Mouse (Mus musculus): ENCODE data around the gene Zfp786. TPM values are rescaled to one million over a fixed set of nuclear protein-coding genes. Genes with fewer than 3 reads are reported as not detected.
A peak's percentile ranks its signal among the peaks of the same experiment; 100 is the strongest.

The Zfp786 gene
- 7.0 and 8.1 TPM in 2 replicates for polyA plus RNA-seq (2014; fragmentation: Nextera tagmentation; extraction: Ambion mirVana)

DNA sequence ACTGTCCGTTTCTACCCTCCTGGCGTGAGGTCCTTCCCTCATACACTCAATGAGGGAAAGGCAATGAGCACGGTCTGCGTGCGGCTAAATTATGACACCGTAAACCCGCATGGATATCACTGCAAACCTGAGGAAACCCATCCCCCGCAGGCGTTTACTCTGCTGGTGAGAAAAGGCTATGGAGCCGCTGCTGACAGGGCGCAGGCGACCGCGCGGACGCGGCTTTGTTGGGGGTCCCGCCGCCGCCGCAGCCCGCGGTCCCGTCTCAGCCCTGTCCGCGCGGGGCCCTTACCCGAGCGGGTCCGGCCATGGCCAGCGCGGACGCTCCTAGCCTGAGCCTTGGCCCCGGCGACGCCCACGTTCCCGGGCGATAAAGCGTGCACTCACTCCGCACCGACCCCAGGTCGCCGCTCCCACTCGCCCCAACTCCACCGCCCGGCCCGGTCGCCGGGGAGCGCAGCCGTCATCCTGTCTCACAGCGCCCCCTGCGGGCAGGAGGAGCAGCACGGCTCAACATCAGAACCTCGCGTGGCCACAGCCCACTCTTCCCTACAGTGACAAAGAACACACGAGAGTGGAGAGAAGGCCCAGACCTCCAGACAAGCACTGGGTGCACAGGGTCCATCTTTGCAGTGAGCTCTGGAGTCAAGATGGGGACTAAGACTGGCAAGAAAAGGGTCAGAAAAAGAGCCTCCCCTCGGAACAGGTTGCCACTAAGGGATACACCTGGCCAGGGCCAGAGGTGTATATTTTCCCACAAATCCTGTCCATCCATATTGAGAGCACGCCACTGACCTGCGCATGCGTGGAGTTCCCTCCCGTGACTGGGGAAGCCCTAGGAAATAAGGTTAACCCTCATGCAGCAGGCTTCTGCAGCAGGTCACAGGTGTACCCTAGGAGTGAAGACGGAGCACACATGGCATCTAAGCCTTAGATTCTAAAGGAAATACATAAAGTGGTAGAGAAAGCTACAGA lies at the start of gene Zfp786:
Gene Zfp786, minus strand, starts transcription at position 764 of the 975 bp plus-strand sequence.
- DNase-seq (ENCODE audit: low spot score, missing footprints) (peak; percentile 98), ATAC-seq (ENCODE audit: low FRiP score) (peak; percentile 93)
- 1% methylated on average over 62 of the region's 64 CpGs for WGBS
- Histone ChIP-seq H3K4me1 (ENCODE audit: control insufficient read depth, insufficient read depth, low read length) (peaks cover 8% of the 10 kb centered on the region; the same call in 1 of the 2 replicates), H3K9ac (ENCODE audit: low read length) (peak within 1 kb of the TSS; percentile 95), H3K9me3 (ENCODE audit: control insufficient read depth, low read length) (no peaks in the 10 kb centered on the region), H3K4me2 (peak within 1 kb of the TSS; percentile 62), H3K27ac (ENCODE audit: low read depth, low read length) (peak within 1 kb of the TSS; percentile 88), H3K4me3 (ENCODE audit: low read depth, low read length) (peak within 1 kb of the TSS; percentile 86), H3K27me3 (ENCODE audit: control insufficient read depth, insufficient read depth, low read length) (no peaks in the 10 kb centered on the region), H3K36me3 (ENCODE audit: control insufficient read depth, insufficient read depth, low read length) (no peaks in the 10 kb centered on the region)

DNA sequence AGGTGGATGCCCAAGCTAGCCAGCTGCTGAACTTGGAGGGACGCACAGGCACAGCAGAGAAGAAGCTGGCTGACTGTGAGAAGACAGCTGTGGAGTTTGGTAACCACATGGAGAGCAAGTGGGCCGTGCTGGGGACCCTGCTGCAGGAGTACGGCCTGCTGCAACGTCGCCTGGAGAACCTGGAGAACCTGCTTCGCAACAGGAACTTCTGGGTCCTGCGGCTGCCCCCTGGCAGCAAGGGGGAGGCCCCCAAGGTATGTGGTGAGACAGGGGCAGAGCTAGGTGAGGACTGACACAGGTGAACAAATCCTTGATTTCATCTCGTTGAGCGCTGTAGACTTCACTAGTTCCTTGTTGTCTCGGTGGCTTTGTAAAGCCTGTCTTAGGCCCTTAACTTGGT lies 49.5 kb upstream of the Zfp786 start:
- H3K9ac ChIP-seq (ENCODE audit: low read length) = no peak overlapping the region
- peaks cover 8% of the 10 kb centered on the region for H3K4me1 ChIP-seq (ENCODE audit: control insufficient read depth, insufficient read depth, low read length)
- H3K36me3 ChIP-seq (ENCODE audit: control insufficient read depth, insufficient read depth, low read length) = peaks cover 11% of the 10 kb centered on the region; the same call in 1 of the 2 replicates
- H3K4me3 ChIP-seq (ENCODE audit: low read depth, low read length) = no peak overlapping the region
- DNase-seq (ENCODE audit: low spot score, missing footprints) (no peak), ATAC-seq (ENCODE audit: low FRiP score) (no peak)
- WGBS = 94% methylated on average over 10 of the region's 10 CpGs
- H3K9me3 ChIP-seq (ENCODE audit: control insufficient read depth, low read length) = no peaks in the 10 kb centered on the region
- no peaks in the 10 kb centered on the region for H3K27me3 ChIP-seq (ENCODE audit: control insufficient read depth, insufficient read depth, low read length)
- no peak overlapping the region for H3K27ac ChIP-seq (ENCODE audit: low read depth, low read length)
- no peak overlapping the region for H3K4me2 ChIP-seq

DNA sequence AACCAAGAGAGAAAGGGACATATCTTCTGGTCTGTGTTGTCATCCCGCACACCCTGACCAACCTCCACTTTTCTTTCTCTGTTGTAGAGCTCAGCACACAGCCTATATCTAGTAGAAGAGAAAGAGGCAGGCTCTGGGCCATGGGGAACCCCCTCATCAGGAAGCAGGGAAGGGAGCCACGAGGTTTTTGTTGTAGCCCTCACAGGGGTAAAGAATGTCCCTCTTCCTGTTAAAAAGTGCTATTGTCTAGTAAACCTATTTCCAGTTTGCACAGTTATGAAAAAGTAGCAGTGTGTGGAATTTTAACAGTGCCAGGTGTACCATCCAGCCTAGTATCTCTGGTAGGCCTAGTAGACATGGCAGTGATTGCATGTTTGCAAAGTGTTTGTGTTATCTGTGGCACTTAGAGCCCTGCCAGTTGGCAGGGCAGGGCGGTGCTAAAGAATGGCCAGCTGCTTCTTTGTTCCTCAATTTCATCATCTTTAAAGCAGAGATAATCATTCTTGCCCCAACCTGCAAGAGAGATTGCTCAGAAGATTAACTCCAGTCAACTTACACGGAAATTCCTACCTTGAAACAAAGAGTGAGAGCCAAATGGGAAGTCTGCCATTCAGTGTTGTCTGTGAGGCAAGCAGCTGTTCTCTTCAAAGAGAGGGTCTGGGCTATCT lies 48.5 kb upstream of the Zfp786 start:
- Histone ChIP-seq H3K36me3 (ENCODE audit: control insufficient read depth, insufficient read depth, low read length) (peaks cover 8% of the 10 kb centered on the region; the same call in 1 of the 2 replicates), H3K4me3 (ENCODE audit: low read depth, low read length) (peak overlapping the region; percentile 90), H3K4me1 (ENCODE audit: control insufficient read depth, insufficient read depth, low read length) (peaks cover 8% of the 10 kb centered on the region), H3K27me3 (ENCODE audit: control insufficient read depth, insufficient read depth, low read length) (no peaks in the 10 kb centered on the region), H3K4me2 (peak overlapping the region; percentile 72), H3K27ac (ENCODE audit: low read depth, low read length) (no peak overlapping the region), H3K9ac (ENCODE audit: low read length) (peak overlapping the region; percentile 97), H3K9me3 (ENCODE audit: control insufficient read depth, low read length) (no peaks in the 10 kb centered on the region)
- WGBS = 75% methylated on average over 4 of the region's 4 CpGs
- ATAC-seq (ENCODE audit: low FRiP score) (no peak), DNase-seq (ENCODE audit: low spot score, missing footprints) (no peak)

DNA sequence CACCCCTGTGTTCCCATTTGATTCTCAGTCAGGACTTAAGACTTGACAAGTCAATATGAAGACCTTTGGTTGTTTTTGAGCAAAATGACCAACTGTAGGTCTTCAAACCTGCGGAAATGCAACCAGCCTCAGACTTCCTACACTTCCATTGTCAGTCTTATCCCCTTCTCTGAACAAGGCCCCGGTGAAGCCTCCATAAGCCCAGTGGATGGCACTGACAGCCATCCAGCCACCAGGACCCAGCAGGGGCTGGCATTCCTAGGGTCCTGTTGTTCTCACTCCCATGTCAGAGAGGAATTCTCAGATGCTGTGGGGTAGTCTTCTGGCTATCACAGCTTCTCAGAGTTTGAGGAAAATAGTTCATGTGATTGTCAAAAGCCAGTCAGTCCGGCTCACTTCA lies 47.9 kb upstream of the Zfp786 start:
- 47% methylated on average over 3 of the region's 3 CpGs for WGBS

DNA sequence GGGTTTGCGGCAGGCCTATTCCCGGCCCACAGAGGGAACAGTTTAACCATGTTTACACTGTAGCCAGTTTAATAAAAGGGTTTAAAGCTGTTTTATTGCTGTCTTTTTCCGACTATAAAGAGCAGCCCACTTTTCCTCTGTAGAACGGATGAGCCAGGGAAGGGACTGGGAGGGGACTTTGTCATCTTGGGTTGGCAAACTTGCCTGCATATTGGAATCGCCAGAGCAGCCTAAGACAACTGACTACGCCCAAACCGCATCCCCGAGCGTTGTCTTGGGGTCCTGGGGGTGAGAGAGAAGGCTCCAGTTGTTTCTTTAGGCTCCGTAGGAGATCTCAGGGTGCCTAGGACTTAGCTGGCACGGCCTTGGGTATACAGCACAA lies 47.5 kb upstream of the Zfp786 start:
- DNase-seq (ENCODE audit: low spot score, missing footprints) = peak; percentile 94
- Histone ChIP-seq H3K4me1 (ENCODE audit: control insufficient read depth, insufficient read depth, low read length) (peaks cover 8% of the 10 kb centered on the region), H3K4me3 (ENCODE audit: low read depth, low read length) (peak overlapping the region; percentile 90), H3K9me3 (ENCODE audit: control insufficient read depth, low read length) (no peaks in the 10 kb centered on the region), H3K27me3 (ENCODE audit: control insufficient read depth, insufficient read depth, low read length) (no peaks in the 10 kb centered on the region), H3K36me3 (ENCODE audit: control insufficient read depth, insufficient read depth, low read length) (peaks cover 8% of the 10 kb centered on the region; the same call in 1 of the 2 replicates), H3K27ac (ENCODE audit: low read depth, low read length) (peak overlapping the region; percentile 95), H3K4me2 (peak overlapping the region; percentile 72), H3K9ac (ENCODE audit: low read length) (peak overlapping the region; percentile 97)
- no peak for ATAC-seq (ENCODE audit: low FRiP score)
- WGBS = 1% methylated on average over 11 of the region's 11 CpGs

More for the DNA sequence above, 47.9 kb upstream of the Zfp786 start:
- Histone ChIP-seq H3K27me3 (ENCODE audit: control insufficient read depth, insufficient read depth, low read length) (no peaks in the 10 kb centered on the region), H3K4me3 (ENCODE audit: low read depth, low read length) (peak overlapping the region; percentile 90), H3K4me2 (peak overlapping the region; percentile 72), H3K36me3 (ENCODE audit: control insufficient read depth, insufficient read depth, low read length) (peaks cover 8% of the 10 kb centered on the region; the same call in 1 of the 2 replicates), H3K9me3 (ENCODE audit: control insufficient read depth, low read length) (no peaks in the 10 kb centered on the region), H3K4me1 (ENCODE audit: control insufficient read depth, insufficient read depth, low read length) (peaks cover 8% of the 10 kb centered on the region), H3K27ac (ENCODE audit: low read depth, low read length) (no peak overlapping the region), H3K9ac (ENCODE audit: low read length) (peak overlapping the region; percentile 97)
- ATAC-seq (ENCODE audit: low FRiP score) = no peak
- peak; percentile 84 for DNase-seq (ENCODE audit: low spot score, missing footprints)

DNA sequence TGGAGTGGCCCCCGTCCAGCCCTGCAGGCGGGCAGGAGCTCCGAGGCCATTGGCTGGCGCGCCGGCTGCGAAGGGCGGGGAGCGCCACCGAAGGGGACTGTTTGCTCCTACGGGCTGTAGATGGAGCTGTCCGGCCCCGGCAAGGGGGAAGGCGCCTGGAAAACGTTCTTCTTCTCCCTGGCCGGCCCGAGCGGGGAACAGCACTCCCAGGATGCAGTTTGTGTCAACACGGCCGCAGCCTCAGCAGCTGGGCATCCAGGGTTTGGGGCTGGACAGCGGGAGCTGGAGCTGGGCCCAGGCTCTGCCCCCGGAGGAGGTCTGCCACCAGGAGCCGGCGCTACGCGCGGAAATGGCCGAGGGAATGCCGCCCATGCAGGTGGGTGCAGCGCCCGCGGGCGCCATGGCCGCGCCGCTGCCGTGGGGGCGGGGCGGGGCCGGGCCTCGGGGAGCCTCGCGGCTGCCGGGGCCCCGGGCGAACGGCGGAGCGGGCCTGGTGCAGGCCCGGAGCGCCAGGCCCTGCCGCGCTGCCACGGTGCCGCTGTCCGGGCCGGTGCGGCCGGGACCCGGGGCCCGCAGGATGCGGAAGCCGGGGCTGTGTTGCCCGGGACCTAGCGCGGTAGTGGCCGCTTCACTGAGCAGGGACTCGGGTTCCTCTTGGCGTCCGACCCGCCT lies 46.9 kb upstream of the Zfp786 start:
- peaks cover 8% of the 10 kb centered on the region for H3K4me1 ChIP-seq (ENCODE audit: control insufficient read depth, insufficient read depth, low read length)
- H3K4me3 ChIP-seq (ENCODE audit: low read depth, low read length) = peak overlapping the region; percentile 90
- H3K9ac ChIP-seq (ENCODE audit: low read length) = peak overlapping the region; percentile 97
- H3K36me3 ChIP-seq (ENCODE audit: control insufficient read depth, insufficient read depth, low read length) = peaks cover 8% of the 10 kb centered on the region; the same call in 1 of the 2 replicates
- under 1% methylated on average over 71 of the region's 71 CpGs for WGBS
- peak overlapping the region; percentile 72 for H3K4me2 ChIP-seq
- peak overlapping the region; percentile 95 for H3K27ac ChIP-seq (ENCODE audit: low read depth, low read length)
- no peaks in the 10 kb centered on the region for H3K9me3 ChIP-seq (ENCODE audit: control insufficient read depth, low read length)
- no peaks in the 10 kb centered on the region for H3K27me3 ChIP-seq (ENCODE audit: control insufficient read depth, insufficient read depth, low read length)
- DNase-seq (ENCODE audit: low spot score, missing footprints) (peak; percentile 98), ATAC-seq (ENCODE audit: low FRiP score) (peak; percentile 96)

DNA sequence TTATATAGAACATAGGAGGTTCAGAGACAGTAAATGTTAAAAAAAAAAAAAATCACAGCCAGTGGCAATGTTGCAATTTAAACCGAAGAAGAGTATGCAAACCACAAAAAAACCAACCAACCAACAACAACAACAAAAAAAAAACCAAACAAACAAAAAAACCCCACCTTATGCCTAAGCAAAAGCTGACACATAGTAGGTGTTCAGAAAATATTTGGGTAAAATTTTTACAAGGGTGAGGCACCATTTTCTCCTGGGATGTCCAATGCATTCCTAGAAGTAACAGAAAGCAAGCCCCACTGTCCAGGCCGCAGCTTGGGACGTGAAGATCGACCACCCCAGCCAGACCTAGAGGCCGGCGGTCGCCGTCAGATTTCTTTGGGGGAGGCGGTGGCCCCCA lies 46.4 kb upstream of the Zfp786 start, which contains the start of gene Zfp282:
Gene Zfp282, plus strand, starts transcription at position 147 of the 400 bp plus-strand sequence.
- H3K27me3 ChIP-seq (ENCODE audit: control insufficient read depth, insufficient read depth, low read length) = no peaks in the 10 kb centered on the region
- 7% methylated on average over 9 of the region's 9 CpGs for WGBS
- H3K27ac ChIP-seq (ENCODE audit: low read depth, low read length) = peak within 1 kb of the TSS; percentile 95
- peaks cover 5% of the 10 kb centered on the region; the same call in 1 of the 2 replicates for H3K36me3 ChIP-seq (ENCODE audit: control insufficient read depth, insufficient read depth, low read length)
- H3K4me2 ChIP-seq = peak within 1 kb of the TSS; percentile 72
- DNase-seq (ENCODE audit: low spot score, missing footprints) (no peak), ATAC-seq (ENCODE audit: low FRiP score) (no peak)
- no peaks in the 10 kb centered on the region for H3K9me3 ChIP-seq (ENCODE audit: control insufficient read depth, low read length)
- H3K4me1 ChIP-seq (ENCODE audit: control insufficient read depth, insufficient read depth, low read length) = peaks cover 8% of the 10 kb centered on the region
- peak within 1 kb of the TSS; percentile 97 for H3K9ac ChIP-seq (ENCODE audit: low read length)
- H3K4me3 ChIP-seq (ENCODE audit: low read depth, low read length) = peak within 1 kb of the TSS; percentile 90

DNA sequence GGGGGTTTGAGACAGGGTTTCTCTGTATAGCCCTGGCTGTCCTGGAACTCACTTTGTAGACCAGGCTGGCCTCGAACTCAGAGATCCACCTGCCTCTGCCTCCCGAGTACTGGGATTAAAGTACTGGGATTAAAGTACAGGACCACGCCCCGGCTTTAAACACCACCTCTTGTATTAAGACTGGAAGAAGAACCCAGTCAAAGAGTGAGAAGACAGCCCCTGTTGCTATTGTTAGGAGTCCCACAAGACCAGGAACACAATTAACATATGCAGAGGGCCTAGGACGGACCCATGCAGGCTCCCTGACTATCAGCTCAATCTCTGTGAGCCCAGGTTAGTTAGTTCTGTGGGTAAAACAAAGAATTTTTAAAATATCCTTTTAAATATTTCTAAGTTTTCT lies 41.6 kb upstream of the Zfp786 start:
- no peak overlapping the region for H3K27ac ChIP-seq (ENCODE audit: low read depth, low read length)
- H3K4me2 ChIP-seq = no peak overlapping the region
- no peaks in the 10 kb centered on the region for H3K9me3 ChIP-seq (ENCODE audit: control insufficient read depth, low read length)
- ATAC-seq (ENCODE audit: low FRiP score) (no peak), DNase-seq (ENCODE audit: low spot score, missing footprints) (no peak)
- no peaks in the 10 kb centered on the region for H3K4me1 ChIP-seq (ENCODE audit: control insufficient read depth, insufficient read depth, low read length)
- WGBS = 89% methylated on average over 5 of the region's 5 CpGs
- H3K36me3 ChIP-seq (ENCODE audit: control insufficient read depth, insufficient read depth, low read length) = no peaks in the 10 kb centered on the region
- no peaks in the 10 kb centered on the region for H3K27me3 ChIP-seq (ENCODE audit: control insufficient read depth, insufficient read depth, low read length)
- no peak overlapping the region for H3K4me3 ChIP-seq (ENCODE audit: low read depth, low read length)
- H3K9ac ChIP-seq (ENCODE audit: low read length) = no peak overlapping the region

Measured in midbrain, embryonic 11.5 days (tissue).